Mouse (Mus musculus): ENCODE data around the gene Gadd45b. TPM values are rescaled to one million over a fixed set of nuclear protein-coding genes. Genes with fewer than 3 reads are reported as not detected.

Gadd45b gene
- total and polyA plus RNA-seq, 3 experiments, result 10.1 to 13.3 TPM; not detected in 1

DNA sequence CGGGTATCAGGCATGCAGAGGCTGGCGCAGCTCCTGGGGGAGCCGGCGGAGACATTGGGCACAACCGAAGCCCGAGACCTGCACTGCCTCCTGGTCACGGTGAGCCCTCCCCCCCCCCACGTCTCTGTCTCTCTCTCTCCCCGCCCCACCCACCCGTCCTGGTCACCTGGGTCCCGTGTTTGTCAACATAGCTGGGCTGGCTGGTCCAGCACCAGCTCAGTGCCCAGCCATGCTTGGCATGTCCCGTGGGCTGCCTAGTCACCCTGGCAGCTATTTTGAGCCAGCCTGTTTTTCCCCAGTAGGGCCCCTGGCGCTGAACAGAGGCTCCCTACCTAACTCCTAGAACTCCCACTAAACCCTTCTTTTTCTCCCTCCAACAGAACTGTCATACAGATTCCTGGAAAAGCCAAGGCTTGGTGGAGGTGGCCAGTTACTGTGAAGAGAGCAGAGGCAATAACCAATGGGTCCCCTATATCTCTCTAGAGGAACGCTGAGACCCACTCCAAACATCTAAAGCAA lies 1.3 kb downstream of the Gadd45b start:
- peak overlapping the region; percentile 77 for H3K9ac ChIP-seq (ENCODE audit: control insufficient read depth, low read depth, low read length, poor library complexity, severe bottlenecking)
- H3K27me3 ChIP-seq (ENCODE audit: control insufficient read depth in 1 of 2, insufficient read depth in 2 of 2, low read length in 2 of 2), result no peaks in the 10 kb centered on the region
- DNase-seq (ENCODE audit: low read depth, low spot score), result no peak
- peaks cover 13% of the 10 kb centered on the region for H3K79me2 ChIP-seq (ENCODE audit: control insufficient read depth, insufficient read depth, low read length, poor library complexity)
- peaks cover 0 to 11% of the 10 kb centered on the region in 2 experiments; a peak in 2 of 4 replicates for H3K36me3 ChIP-seq (ENCODE audit: control insufficient read depth in 1 of 2, insufficient read depth in 2 of 2, low read length in 2 of 2)
- H3K4me3 ChIP-seq (ENCODE audit: control insufficient read depth in 1 of 2, insufficient read depth in 1 of 2, low read depth in 2 of 2, low read length in 2 of 2), result peak overlapping the region; percentile 60 to 92
- no peaks in the 10 kb centered on the region for H3K9me3 ChIP-seq (replicated peaks; ENCODE audit: insufficient read depth, low read length)
- H3K27ac ChIP-seq (ENCODE audit: control insufficient read depth, low read depth, low read length), result no peak overlapping the region
- TF ChIP-seq TAL1 (IDR thresholded peaks at IDR 0.05; ENCODE audit: low read length), result no peak
- no peak for TF ChIP-seq TCF12 (IDR thresholded peaks at IDR 0.05; ENCODE audit: low read depth, low read length)
- no peak for TF ChIP-seq ELF1 (IDR thresholded peaks at IDR 0.05; ENCODE audit: low read depth, low read length)
- peaks cover 5 to 23% of the 10 kb centered on the region in 2 experiments for H3K4me1 ChIP-seq (ENCODE audit: control insufficient read depth in 1 of 2, insufficient read depth in 2 of 2, low read length in 2 of 2)

- H3K4me1 ChIP-seq (ENCODE audit: control insufficient read depth in 1 of 2, insufficient read depth in 2 of 2, low read length in 2 of 2), result peaks cover 5 to 25% of the 10 kb centered on the region in 2 experiments
- TF ChIP-seq GABPA (IDR thresholded peaks at IDR 0.05; ENCODE audit: low read depth, low read length), result no peak
- no peak for TF ChIP-seq USF2 (IDR thresholded peaks at IDR 0.05; ENCODE audit: borderline replicate concordance in 1 of 2, insufficient read depth in 1 of 2, low read depth in 1 of 2, low read length in 2 of 2)
- no peak for TF ChIP-seq SMC3 (IDR thresholded peaks at IDR 0.05; ENCODE audit: low read depth, low read length)
- TF ChIP-seq KAT2A (conservative IDR thresholded peaks at IDR 0.05; ENCODE audit: low read depth, low read length), result no peak
- no peak for TF ChIP-seq NELFE (IDR thresholded peaks at IDR 0.05; ENCODE audit: low read depth, low read length)
- no peak for TF ChIP-seq JUND (IDR thresholded peaks at IDR 0.05; ENCODE audit: low read depth, low read length)
- no peak for TF ChIP-seq POLR2A (IDR thresholded peaks at IDR 0.05; ENCODE audit: control insufficient read depth in 1 of 2, insufficient read depth in 1 of 2, low read depth in 1 of 2, low read length in 2 of 2, poor library complexity in 1 of 2)
- no peak for TF ChIP-seq RAD21 (IDR thresholded peaks at IDR 0.05; ENCODE audit: low read depth, low read length)
- TF ChIP-seq BHLHE40 (IDR thresholded peaks at IDR 0.05; ENCODE audit: borderline replicate concordance, low read depth, low read length), result peak; percentile 72; the same call in 1 of the 2 replicates
- no peak for TF ChIP-seq CHD1 (IDR thresholded peaks at IDR 0.05; ENCODE audit: low read depth, low read length)
- peak; percentile 40; the same call in 1 of the 2 replicates for TF ChIP-seq MAX (IDR thresholded peaks at IDR 0.05; ENCODE audit: low read length)
- TF ChIP-seq CTCF (IDR thresholded peaks at IDR 0.05 in 2 of 3, conservative IDR thresholded peaks at IDR 0.05 in 1 of 3; ENCODE audit: control insufficient read depth in 1 of 3, insufficient read depth in 1 of 3, low read depth in 2 of 3, low read length in 3 of 3, poor library complexity in 1 of 3, severe bottlenecking in 1 of 3), result no peak
- peak; percentile 67 for TF ChIP-seq USF1 (IDR thresholded peaks at IDR 0.05; ENCODE audit: low read depth, low read length)
- no peak for TF ChIP-seq NRF1 (IDR thresholded peaks at IDR 0.05; ENCODE audit: insufficient read depth, low read depth, low read length, poor library complexity, severe bottlenecking)
- TF ChIP-seq MAFK (IDR thresholded peaks at IDR 0.05; ENCODE audit: borderline replicate concordance, low read depth, low read length), result no peak
- TF ChIP-seq CHD2 (IDR thresholded peaks at IDR 0.05; ENCODE audit: low read length), result no peak
- no peak for TF ChIP-seq MEF2A (IDR thresholded peaks at IDR 0.05; ENCODE audit: extremely low read depth, insufficient replicate concordance, low read depth, low read length, poor library complexity, severe bottlenecking)
- no peak for TF ChIP-seq HCFC1 (IDR thresholded peaks at IDR 0.05; ENCODE audit: low read depth, low read length)
- H3K27ac ChIP-seq (ENCODE audit: control insufficient read depth, low read depth, low read length), result peak overlapping the region; percentile 36
- H3K36me3 ChIP-seq (ENCODE audit: control insufficient read depth in 1 of 2, insufficient read depth in 2 of 2, low read length in 2 of 2), result peaks cover 0 to 11% of the 10 kb centered on the region in 2 experiments; a peak in 2 of 4 replicates
- peaks cover 13% of the 10 kb centered on the region for H3K79me2 ChIP-seq (ENCODE audit: control insufficient read depth, insufficient read depth, low read length, poor library complexity)
- H3K4me3 ChIP-seq (ENCODE audit: control insufficient read depth in 1 of 2, insufficient read depth in 1 of 2, low read depth in 2 of 2, low read length in 2 of 2), result peak overlapping the region; percentile 54 to 92
- H3K27me3 ChIP-seq (ENCODE audit: control insufficient read depth in 1 of 2, insufficient read depth in 2 of 2, low read length in 2 of 2), result no peaks in the 10 kb centered on the region
- peak; percentile 49 for DNase-seq (ENCODE audit: low read depth, low spot score)
- peak overlapping the region; percentile 77 for H3K9ac ChIP-seq (ENCODE audit: control insufficient read depth, low read depth, low read length, poor library complexity, severe bottlenecking)
- H3K9me3 ChIP-seq (replicated peaks; ENCODE audit: insufficient read depth, low read length), result no peaks in the 10 kb centered on the region
Observed at GRCm38 (mm10) chr10:80931695-80932094, 1.8 kb downstream of the Gadd45b start.
